Mouse (Mus musculus): ENCODE measurements at regions not wholly inside any gene's neighbourhood (a gene's known extent, or its start where the extent isn't known, plus 50 kb on each side); places are given as distances from the start of the nearest gene placed in this dataset.

DNA sequence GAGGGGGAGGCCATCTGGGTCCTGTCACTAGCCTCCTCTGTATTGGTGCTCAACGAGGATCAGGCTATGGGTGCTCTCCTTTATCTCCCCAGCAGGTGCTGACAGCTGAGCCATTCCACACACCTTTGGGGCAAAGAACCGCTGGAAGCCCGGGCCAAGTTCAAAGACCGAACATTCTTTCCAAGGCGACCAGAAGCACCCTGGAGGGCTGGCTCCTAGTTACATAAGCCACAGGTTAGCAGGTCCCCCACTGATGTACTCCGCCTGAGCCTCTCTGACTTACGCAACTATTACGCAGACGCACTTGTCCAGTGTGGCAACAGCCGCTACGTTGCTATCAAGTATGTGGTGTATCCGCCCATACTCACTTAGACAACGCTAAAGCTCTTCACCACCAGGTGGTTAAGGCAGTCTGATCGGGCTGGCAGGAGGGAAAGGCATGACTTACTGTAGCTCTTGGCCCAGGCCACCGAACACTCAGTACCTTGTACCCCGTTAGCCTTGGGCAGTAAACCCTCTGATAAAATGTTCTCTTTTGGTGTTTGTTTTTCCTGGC is 69.2 kb downstream of the Gm33543 start:
- Histone ChIP-seq H3K4me3 (no peak overlapping the region), H3K36me3 (no peaks in the 10 kb centered on the region), H3K27me3 (ENCODE audit: low read depth, poor library complexity, severe bottlenecking) (no peaks in the 10 kb centered on the region), H3K27ac (no peak overlapping the region), H3K4me1 (peaks cover 27% of the 10 kb centered on the region), H3K9me3 (replicated peaks) (no peaks in the 10 kb centered on the region)
- no peak for DNase-seq (ENCODE audit: low spot score)
- 87% methylated on average over 16 of the region's 16 CpGs for WGBS

DNA sequence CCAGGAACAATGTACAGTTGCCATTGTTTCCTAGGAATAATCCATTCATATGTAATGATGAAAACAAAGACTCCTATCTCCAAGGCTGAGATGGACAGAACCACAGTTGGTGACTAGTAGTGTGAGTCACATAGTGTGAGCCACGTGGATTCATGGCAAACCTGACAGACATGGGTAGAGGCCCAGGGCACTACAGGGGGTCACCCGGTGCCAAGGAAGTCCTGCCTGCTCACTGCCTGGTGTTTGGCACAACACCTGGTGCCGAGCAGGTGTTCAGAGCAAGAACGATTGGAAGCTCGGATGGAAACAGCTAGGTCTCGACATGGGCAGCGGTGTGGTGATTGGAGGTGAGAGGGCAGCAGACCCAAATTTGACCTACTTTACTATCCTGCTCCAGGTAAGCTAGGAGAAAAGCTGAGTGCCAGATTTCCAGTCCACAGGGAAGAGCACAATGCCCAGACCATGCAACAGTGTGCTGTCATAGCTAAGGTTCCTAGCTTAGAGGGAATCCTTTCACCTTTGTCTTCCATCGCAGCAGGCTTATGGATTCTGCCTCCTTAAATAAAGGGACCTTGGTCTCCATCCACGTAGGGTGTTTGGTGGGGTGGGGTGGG is 69.8 kb downstream of the Gm33543 start:
- WGBS = 91% methylated on average over 9 of the region's 9 CpGs
- Histone ChIP-seq H3K9me3 (replicated peaks) (no peaks in the 10 kb centered on the region), H3K4me3 (no peak overlapping the region), H3K4me1 (peaks cover 27% of the 10 kb centered on the region), H3K27ac (no peak overlapping the region), H3K27me3 (ENCODE audit: low read depth, poor library complexity, severe bottlenecking) (no peaks in the 10 kb centered on the region), H3K36me3 (no peaks in the 10 kb centered on the region)
- no peak for DNase-seq (ENCODE audit: low spot score)

DNA sequence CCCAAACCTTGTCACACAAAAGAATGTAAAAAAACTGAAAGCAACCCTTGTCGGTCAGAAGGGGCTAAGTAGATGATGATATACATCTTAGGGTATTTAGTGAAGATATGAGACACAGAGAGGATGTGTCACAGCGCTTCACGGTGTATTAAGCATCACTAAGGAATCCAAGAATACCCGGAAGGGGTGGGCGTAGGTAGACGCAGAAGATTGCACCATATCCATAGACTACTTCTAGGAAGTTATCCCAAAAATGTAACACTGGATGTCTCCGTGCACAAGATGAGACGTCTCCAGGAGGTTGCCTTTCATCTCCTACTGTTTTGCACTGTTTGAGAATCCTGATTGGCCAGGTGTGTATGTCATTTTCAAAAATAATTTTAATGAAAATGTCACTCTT is 73.8 kb downstream of the Gm33543 start:
- no peaks in the 10 kb centered on the region for H3K9me3 ChIP-seq (replicated peaks)
- H3K4me1 ChIP-seq = peaks cover 17% of the 10 kb centered on the region
- no peak for DNase-seq (ENCODE audit: low spot score)
- 92% methylated on average over 8 of the region's 8 CpGs for WGBS
- no peak overlapping the region for H3K27ac ChIP-seq
- no peaks in the 10 kb centered on the region for H3K36me3 ChIP-seq
- H3K27me3 ChIP-seq (ENCODE audit: low read depth, poor library complexity, severe bottlenecking) = no peaks in the 10 kb centered on the region
- no peak overlapping the region for H3K4me3 ChIP-seq

DNA sequence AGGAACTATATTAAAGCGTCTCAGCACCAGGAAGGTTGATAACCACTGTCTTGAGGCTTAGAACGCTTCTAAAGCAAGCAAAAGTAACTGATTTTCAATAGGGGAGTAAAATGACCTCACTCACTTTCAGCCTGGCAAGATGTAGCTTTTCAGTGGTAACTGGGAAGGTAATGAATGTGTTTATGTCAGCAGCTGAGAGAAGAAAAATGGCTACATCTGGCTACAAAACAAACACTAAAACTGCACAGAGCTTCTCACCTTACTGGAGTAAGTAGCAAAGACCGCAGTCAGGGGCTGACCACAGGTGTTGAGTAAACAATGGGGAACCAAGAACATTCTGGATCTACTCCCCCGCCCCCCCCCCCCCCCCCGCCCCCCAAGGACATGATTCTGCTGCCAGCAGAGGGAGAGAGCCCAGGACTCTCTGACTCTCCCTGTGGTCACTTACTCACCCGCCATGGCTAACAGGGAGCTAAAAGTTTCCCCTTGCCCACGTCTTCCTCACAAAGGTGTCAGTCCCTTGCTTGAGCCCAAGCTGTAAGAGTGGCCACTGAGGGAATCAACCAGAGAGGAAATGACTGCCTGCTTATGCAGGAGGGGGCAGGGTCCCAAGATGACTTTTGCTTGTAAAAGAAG is 75.1 kb downstream of the Gm33543 start:
- DNase-seq (ENCODE audit: low spot score) = no peak
- WGBS = 50% methylated on average over 7 of the region's 7 CpGs
- H3K9me3 ChIP-seq (replicated peaks) = no peaks in the 10 kb centered on the region
- no peak overlapping the region for H3K27ac ChIP-seq
- H3K27me3 ChIP-seq (ENCODE audit: low read depth, poor library complexity, severe bottlenecking) = no peaks in the 10 kb centered on the region
- H3K4me3 ChIP-seq = no peak overlapping the region
- H3K36me3 ChIP-seq = no peaks in the 10 kb centered on the region
- peaks cover 16% of the 10 kb centered on the region for H3K4me1 ChIP-seq

DNA sequence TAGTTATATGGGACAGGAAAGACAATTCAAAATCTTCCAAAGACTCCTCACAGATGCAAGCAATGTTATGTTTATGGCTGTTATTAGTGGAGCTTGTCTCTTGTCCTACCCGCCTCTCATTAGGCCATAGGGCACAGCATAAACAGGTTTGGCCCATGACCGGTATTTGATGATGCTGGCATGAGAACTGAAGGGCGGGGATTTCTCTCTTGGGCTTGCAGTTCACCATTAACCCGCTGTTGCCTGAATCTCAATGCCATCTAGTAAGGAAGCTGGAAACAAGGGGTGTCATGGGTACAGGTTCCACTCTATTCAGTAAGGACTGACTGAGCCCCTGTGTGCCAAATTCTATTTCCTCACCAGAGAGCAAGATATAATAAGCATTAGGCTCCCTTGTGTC is 78.6 kb downstream of the Gm33543 start:
- no peaks in the 10 kb centered on the region for H3K9me3 ChIP-seq (replicated peaks)
- 81% methylated on average over 4 of the region's 4 CpGs for WGBS
- H3K4me3 ChIP-seq = no peak overlapping the region
- H3K27ac ChIP-seq = no peak overlapping the region
- H3K36me3 ChIP-seq = no peaks in the 10 kb centered on the region
- peaks cover 20% of the 10 kb centered on the region for H3K4me1 ChIP-seq
- DNase-seq (ENCODE audit: low spot score) = no peak
- H3K27me3 ChIP-seq (ENCODE audit: low read depth, poor library complexity, severe bottlenecking) = no peaks in the 10 kb centered on the region

GRCm38 (mm10) chr10:95762632-95763031 is 80.1 kb downstream of the Gm33543 start:
- Histone ChIP-seq H3K9me3 (replicated peaks) (no peaks in the 10 kb centered on the region), H3K36me3 (no peaks in the 10 kb centered on the region), H3K27ac (no peak overlapping the region), H3K27me3 (ENCODE audit: low read depth, poor library complexity, severe bottlenecking) (no peaks in the 10 kb centered on the region), H3K4me3 (no peak overlapping the region), H3K4me1 (peaks cover 12% of the 10 kb centered on the region)
- no peak for DNase-seq (ENCODE audit: low spot score)
- 50% methylated on average over 8 of the region's 8 CpGs for WGBS

GRCm38 (mm10) chr10:95761969-95762368 is 80.8 kb downstream of the Gm33543 start:
- Histone ChIP-seq H3K27ac (no peak overlapping the region), H3K4me3 (no peak overlapping the region), H3K4me1 (peaks cover 9% of the 10 kb centered on the region; the same call in 1 of the 2 replicates), H3K27me3 (ENCODE audit: low read depth, poor library complexity, severe bottlenecking) (no peaks in the 10 kb centered on the region), H3K9me3 (replicated peaks) (no peaks in the 10 kb centered on the region), H3K36me3 (no peaks in the 10 kb centered on the region)
- 88% methylated on average over 4 of the region's 4 CpGs for WGBS
- no peak for DNase-seq (ENCODE audit: low spot score)

- Histone ChIP-seq H3K4me1 (peaks cover 9% of the 10 kb centered on the region; the same call in 1 of the 2 replicates), H3K36me3 (no peaks in the 10 kb centered on the region), H3K4me3 (no peak overlapping the region), H3K27ac (no peak overlapping the region), H3K9me3 (replicated peaks) (no peaks in the 10 kb centered on the region), H3K27me3 (ENCODE audit: low read depth, poor library complexity, severe bottlenecking) (no peaks in the 10 kb centered on the region)
- DNase-seq (ENCODE audit: low spot score) = no peak
- 78% methylated on average over 9 of the region's 9 CpGs for WGBS
Measured at GRCm38 (mm10) chr10:95760121-95760870, 82.4 kb downstream of the Gm33543 start.

DNA sequence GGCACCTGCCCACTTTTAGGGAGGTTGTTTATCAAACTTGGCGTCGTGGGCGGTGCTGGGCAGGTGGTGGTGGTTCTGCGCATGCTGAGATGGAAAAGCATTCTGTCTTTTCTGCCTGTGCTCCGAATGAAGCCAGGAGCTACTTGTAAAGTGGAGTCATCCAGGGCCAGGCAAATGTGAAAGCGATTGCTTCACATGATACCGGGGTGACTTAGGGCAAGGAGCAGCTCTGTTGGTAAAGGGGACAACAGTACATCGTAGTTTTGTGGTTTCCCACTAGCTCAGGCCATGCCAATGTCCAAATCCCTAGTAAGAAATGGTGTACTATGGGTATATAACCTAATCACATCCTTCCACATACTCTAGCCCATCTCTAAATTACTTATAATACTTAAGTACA is 84.5 kb downstream of the Gm33543 start:
- H3K4me3 ChIP-seq = no peak overlapping the region
- no peak overlapping the region for H3K27ac ChIP-seq
- WGBS = 90% methylated on average over 8 of the region's 8 CpGs
- H3K9me3 ChIP-seq (replicated peaks) = no peaks in the 10 kb centered on the region
- DNase-seq (ENCODE audit: low spot score) = no peak
- H3K4me1 ChIP-seq = peaks cover 9% of the 10 kb centered on the region; the same call in 1 of the 2 replicates
- H3K27me3 ChIP-seq (ENCODE audit: low read depth, poor library complexity, severe bottlenecking) = no peaks in the 10 kb centered on the region
- H3K36me3 ChIP-seq = no peaks in the 10 kb centered on the region

DNA sequence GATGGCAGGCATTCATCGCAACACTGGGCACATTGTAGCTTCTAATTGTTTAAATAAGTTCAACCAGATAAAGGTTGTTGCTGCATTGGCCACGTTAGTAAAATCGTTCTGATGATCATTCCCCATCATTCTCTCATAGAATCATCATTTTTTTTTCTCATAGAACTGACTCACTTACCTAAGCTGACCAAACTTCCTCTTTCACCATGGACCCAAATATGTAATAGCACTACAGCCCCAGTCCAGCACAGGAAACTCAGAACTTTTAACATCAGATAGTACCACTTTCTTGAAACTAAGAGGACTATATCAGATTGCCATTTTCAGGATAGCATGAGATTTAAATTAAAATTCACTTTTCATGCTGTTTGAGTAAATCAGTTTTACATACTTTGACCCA is 82.2 kb upstream of the Anapc15-ps start:
- Histone ChIP-seq H3K36me3 (no peaks in the 10 kb centered on the region), H3K27ac (no peak overlapping the region), H3K4me1 (no peaks in the 10 kb centered on the region), H3K27me3 (ENCODE audit: low read depth, poor library complexity, severe bottlenecking) (no peaks in the 10 kb centered on the region), H3K4me3 (no peak overlapping the region), H3K9me3 (replicated peaks) (no peaks in the 10 kb centered on the region)
- no peak for DNase-seq (ENCODE audit: low spot score)
- 93% methylated on average over 3 of the region's 3 CpGs for WGBS

GRCm38 (mm10) chr10:95753396-95753905 is 80.2 kb upstream of the Anapc15-ps start:
- Histone ChIP-seq H3K4me1 (no peaks in the 10 kb centered on the region), H3K27ac (no peak overlapping the region), H3K36me3 (no peaks in the 10 kb centered on the region), H3K4me3 (no peak overlapping the region), H3K9me3 (replicated peaks) (no peaks in the 10 kb centered on the region), H3K27me3 (ENCODE audit: low read depth, poor library complexity, severe bottlenecking) (no peaks in the 10 kb centered on the region)
- no peak for DNase-seq (ENCODE audit: low spot score)
- WGBS = 90% methylated on average over 11 of the region's 11 CpGs

DNA sequence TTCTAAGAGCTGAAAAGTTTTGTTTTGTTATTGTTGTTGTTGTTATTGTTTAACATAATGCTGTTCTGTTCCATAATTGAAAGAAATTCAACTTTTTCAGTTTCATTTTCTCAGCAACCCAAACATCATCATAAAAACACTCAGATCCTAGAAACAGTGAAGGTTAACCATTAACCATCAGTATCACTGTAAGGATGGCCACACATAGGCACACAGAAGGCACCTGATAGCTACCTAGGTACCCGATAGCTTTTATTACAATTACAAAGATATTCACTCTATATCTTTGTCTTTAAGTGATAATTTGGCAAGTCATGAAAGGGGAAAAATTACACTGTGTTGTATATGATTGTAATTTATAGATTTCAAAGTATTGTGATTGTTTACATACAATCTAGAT is 75.1 kb upstream of the Anapc15-ps start:
- Histone ChIP-seq H3K27me3 (ENCODE audit: low read depth, poor library complexity, severe bottlenecking) (no peaks in the 10 kb centered on the region), H3K4me3 (no peak overlapping the region), H3K36me3 (no peaks in the 10 kb centered on the region), H3K9me3 (replicated peaks) (no peaks in the 10 kb centered on the region), H3K4me1 (no peaks in the 10 kb centered on the region), H3K27ac (no peak overlapping the region)
- DNase-seq (ENCODE audit: low spot score) = no peak
- WGBS = 95% methylated on average over 1 of the region's 1 CpGs

DNA sequence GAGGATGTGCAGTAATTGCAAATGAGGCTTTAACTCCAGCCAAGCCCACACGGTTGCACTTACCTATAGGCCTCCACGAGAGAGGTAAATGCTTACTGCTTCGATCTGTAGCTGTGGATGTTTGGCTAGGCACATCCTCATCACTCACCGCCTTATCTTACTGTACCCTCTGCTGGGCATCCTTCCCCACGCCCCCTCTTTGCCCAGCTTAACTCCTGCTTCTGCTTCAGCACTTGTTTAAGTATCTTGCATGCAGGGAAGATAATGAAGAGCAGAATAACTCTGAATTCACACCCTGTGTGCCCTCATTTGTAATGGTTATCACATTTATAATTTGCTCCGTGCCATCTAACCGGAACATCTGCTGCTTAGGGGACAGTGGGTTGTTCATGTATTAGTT is 74.7 kb upstream of the Anapc15-ps start:
- no peaks in the 10 kb centered on the region for H3K4me1 ChIP-seq
- H3K9me3 ChIP-seq (replicated peaks) = no peaks in the 10 kb centered on the region
- DNase-seq (ENCODE audit: low spot score) = no peak
- H3K4me3 ChIP-seq = no peak overlapping the region
- no peaks in the 10 kb centered on the region for H3K36me3 ChIP-seq
- 89% methylated on average over 7 of the region's 7 CpGs for WGBS
- H3K27me3 ChIP-seq (ENCODE audit: low read depth, poor library complexity, severe bottlenecking) = no peaks in the 10 kb centered on the region
- H3K27ac ChIP-seq = no peak overlapping the region
